Mouse (Mus musculus): Measurements from ENCODE around the gene Duox1. TPM values are rescaled to one million over a fixed set of nuclear protein-coding genes. Genes with fewer than 3 reads are reported as not detected.
A peak's percentile ranks its signal among the peaks of the same experiment; 100 is the strongest.
"Not testable (repeated sequence)": the region's sequence is repeated elsewhere in the genome, so short reads cannot be mapped to it uniquely, and the experiment has no call there.

Gene Duox1
- polyA plus RNA-seq, 1 experiment = 0.10 TPM

GRCm38 (mm10) chr2:122346164-122346563, 30.7 kb downstream of the Duox1 start:
- H3K4me3 ChIP-seq; H3K36me3 ChIP-seq (ENCODE audit: control insufficient read depth, insufficient read depth); H3K4me2 ChIP-seq (ENCODE audit: low read depth); H3K27me3 ChIP-seq (ENCODE audit: control insufficient read depth, insufficient read depth, insufficient read length); H3K79me2 ChIP-seq (ENCODE audit: control insufficient read depth, insufficient read depth); H3ac ChIP-seq (ENCODE audit: control insufficient read depth, insufficient read length): not testable (repeated sequence)
- TF ChIP-seq POLR2AphosphoS2 (IDR thresholded peaks at IDR 0.05; ENCODE audit: insufficient read length, low read depth) = peak; percentile 20

GRCm38 (mm10) chr2:122347257-122347656, 31.8 kb downstream of the Duox1 start:
- Histone ChIP-seq H3K36me3 (ENCODE audit: control insufficient read depth, insufficient read depth) (peaks cover 3% of the 10 kb centered on the region), H3ac (ENCODE audit: control insufficient read depth, insufficient read length) (no peak overlapping the region), H3K4me2 (ENCODE audit: low read depth) (no peak overlapping the region), H3K4me3 (no peak overlapping the region), H3K79me2 (ENCODE audit: control insufficient read depth, insufficient read depth) (no peaks in the 10 kb centered on the region), H3K27me3 (ENCODE audit: control insufficient read depth, insufficient read depth, insufficient read length) (no peaks in the 10 kb centered on the region)
- TF ChIP-seq MAX (IDR thresholded peaks at IDR 0.05; ENCODE audit: low read depth) (no peak), POLR2AphosphoS2 (IDR thresholded peaks at IDR 0.05; ENCODE audit: insufficient read length, low read depth) (peak; percentile 32), TCF3 (IDR thresholded peaks at IDR 0.05; ENCODE audit: insufficient read length, low read depth) (no peak), POLR2A (IDR thresholded peaks at IDR 0.05; ENCODE audit: insufficient read length, low read depth) (no peak), E2F4 (IDR thresholded peaks at IDR 0.05; ENCODE audit: insufficient read depth) (no peak), TCF12 (IDR thresholded peaks at IDR 0.05; ENCODE audit: insufficient read depth, poor library complexity, severe bottlenecking) (no peak)

- Histone ChIP-seq H3ac (ENCODE audit: control insufficient read depth, insufficient read length) (peak overlapping the region; percentile 79), H3K36me3 (ENCODE audit: control insufficient read depth, insufficient read depth) (peaks cover 3% of the 10 kb centered on the region)
Observed at GRCm38 (mm10) chr2:122348531-122349131, 33.2 kb downstream of the Duox1 start.

GRCm38 (mm10) chr2:122349136-122349785, 33.8 kb downstream of the Duox1 start:
- Histone ChIP-seq H3K36me3 (ENCODE audit: control insufficient read depth, insufficient read depth) (peaks cover 3% of the 10 kb centered on the region), H3K4me2 (ENCODE audit: low read depth) (peak overlapping the region; percentile 79), H3K79me2 (ENCODE audit: control insufficient read depth, insufficient read depth) (no peaks in the 10 kb centered on the region), H3K4me3 (peak overlapping the region; percentile 26), H3K27me3 (ENCODE audit: control insufficient read depth, insufficient read depth, insufficient read length) (no peaks in the 10 kb centered on the region), H3ac (ENCODE audit: control insufficient read depth, insufficient read length) (peak overlapping the region; percentile 79)
- TF ChIP-seq POLR2AphosphoS2 (IDR thresholded peaks at IDR 0.05; ENCODE audit: insufficient read length, low read depth) = peak; percentile 21
- no peak for TF ChIP-seq E2F4 (IDR thresholded peaks at IDR 0.05; ENCODE audit: insufficient read depth)

More at GRCm38 (mm10) chr2:122348531-122349131, 33.2 kb downstream of the Duox1 start:
- Histone ChIP-seq H3K79me2 (ENCODE audit: control insufficient read depth, insufficient read depth) (no peaks in the 10 kb centered on the region), H3K4me2 (ENCODE audit: low read depth) (peak overlapping the region; percentile 79), H3K27me3 (ENCODE audit: control insufficient read depth, insufficient read depth, insufficient read length) (no peaks in the 10 kb centered on the region), H3K4me3 (peak overlapping the region; percentile 26)
- TF ChIP-seq E2F4 (IDR thresholded peaks at IDR 0.05; ENCODE audit: insufficient read depth) (no peak), TCF12 (IDR thresholded peaks at IDR 0.05; ENCODE audit: insufficient read depth, poor library complexity, severe bottlenecking) (no peak), MYOD1 (IDR thresholded peaks at IDR 0.05; ENCODE audit: control insufficient read depth in 1 of 3, insufficient read length in 2 of 3, low read depth in 2 of 3) (peak in 1 of 3 experiments; percentile 24), CEBPB (IDR thresholded peaks at IDR 0.05; ENCODE audit: insufficient read depth, poor library complexity, severe bottlenecking) (no peak), POLR2AphosphoS2 (IDR thresholded peaks at IDR 0.05; ENCODE audit: insufficient read length, low read depth) (peak; percentile 89), MYOG (IDR thresholded peaks at IDR 0.05; ENCODE audit: control insufficient read depth in 1 of 3, insufficient read depth in 1 of 3, insufficient read length in 2 of 3, low read depth in 2 of 3) (peak in 1 of 3 experiments; percentile 10), POLR2A (IDR thresholded peaks at IDR 0.05; ENCODE audit: insufficient read length, low read depth) (no peak), TCF3 (IDR thresholded peaks at IDR 0.05; ENCODE audit: insufficient read length, low read depth) (no peak), SRF (IDR thresholded peaks at IDR 0.05; ENCODE audit: control insufficient read depth, insufficient read length, low read depth) (peak; percentile 30), USF1 (IDR thresholded peaks at IDR 0.05; ENCODE audit: low read depth) (no peak)

DNA sequence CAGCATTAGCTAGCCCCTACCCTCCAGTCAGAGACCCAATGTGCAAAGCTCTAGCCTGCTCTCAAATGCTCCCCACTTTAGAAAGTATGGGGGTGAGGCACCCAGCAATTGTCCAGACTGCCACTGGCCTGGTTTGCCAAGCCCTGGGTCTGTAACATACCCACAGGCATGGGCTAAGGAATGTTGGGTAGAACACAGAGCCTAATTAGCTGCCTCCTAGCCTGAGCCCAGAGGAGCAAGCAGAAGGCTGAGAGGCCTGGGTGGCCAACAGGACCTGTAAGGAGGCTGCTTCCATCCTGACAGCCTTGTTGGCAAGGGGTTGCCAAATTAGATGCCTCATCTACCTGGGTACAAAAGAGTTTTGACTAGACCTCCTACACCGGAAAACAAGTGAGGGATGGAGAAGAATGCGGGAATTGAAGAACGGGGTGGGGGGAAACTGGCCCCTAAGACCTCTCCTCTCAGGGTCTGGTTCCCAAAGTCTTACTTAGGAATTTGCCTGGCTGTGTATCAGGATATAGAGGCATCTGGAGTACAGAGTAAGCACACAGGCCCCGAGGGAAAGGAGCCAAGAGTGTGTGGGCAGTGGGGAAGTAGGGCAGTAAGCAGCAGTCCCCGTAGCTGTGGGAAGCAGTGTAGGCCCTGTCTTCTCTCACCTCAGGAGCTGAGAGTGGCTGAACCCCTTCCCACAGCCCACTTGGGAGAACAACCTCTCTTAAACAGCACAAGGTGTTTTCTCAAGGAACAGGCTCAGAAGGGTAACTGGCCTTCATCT, 35.9 kb downstream of the Duox1 start:
- no peak overlapping the region for H3K4me3 ChIP-seq
- no peak overlapping the region for H3K4me2 ChIP-seq (ENCODE audit: low read depth)
- H3K36me3 ChIP-seq (ENCODE audit: control insufficient read depth, insufficient read depth) = peaks cover 10% of the 10 kb centered on the region
- H3K27me3 ChIP-seq (ENCODE audit: control insufficient read depth, insufficient read depth, insufficient read length) = no peaks in the 10 kb centered on the region
- no peak for TF ChIP-seq MYOD1 (IDR thresholded peaks at IDR 0.05; ENCODE audit: control insufficient read depth in 1 of 3, insufficient read length in 2 of 3, low read depth in 2 of 3)
- no peak for TF ChIP-seq MAX (IDR thresholded peaks at IDR 0.05; ENCODE audit: low read depth)
- TF ChIP-seq TCF12 (IDR thresholded peaks at IDR 0.05; ENCODE audit: insufficient read depth, poor library complexity, severe bottlenecking) = no peak
- TF ChIP-seq E2F4 (IDR thresholded peaks at IDR 0.05; ENCODE audit: insufficient read depth) = no peak
- TF ChIP-seq USF1 (IDR thresholded peaks at IDR 0.05; ENCODE audit: low read depth) = no peak
- no peak for TF ChIP-seq CEBPB (IDR thresholded peaks at IDR 0.05; ENCODE audit: insufficient read depth, poor library complexity, severe bottlenecking)
- TF ChIP-seq SRF (IDR thresholded peaks at IDR 0.05; ENCODE audit: control insufficient read depth, insufficient read length, low read depth) = no peak
- no peak for TF ChIP-seq TCF3 (IDR thresholded peaks at IDR 0.05; ENCODE audit: insufficient read length, low read depth)
- TF ChIP-seq POLR2A (IDR thresholded peaks at IDR 0.05; ENCODE audit: insufficient read length, low read depth) = no peak
- TF ChIP-seq POLR2AphosphoS2 (IDR thresholded peaks at IDR 0.05; ENCODE audit: insufficient read length, low read depth) = no peak
- TF ChIP-seq REST (IDR thresholded peaks at IDR 0.05; ENCODE audit: insufficient read depth, insufficient read length) = no peak
- TF ChIP-seq MYOG (IDR thresholded peaks at IDR 0.05; ENCODE audit: control insufficient read depth in 1 of 3, insufficient read depth in 1 of 3, insufficient read length in 2 of 3, low read depth in 2 of 3) = no peak
- no peak overlapping the region for H3ac ChIP-seq (ENCODE audit: control insufficient read depth, insufficient read length)
- H3K79me2 ChIP-seq (ENCODE audit: control insufficient read depth, insufficient read depth) = no peaks in the 10 kb centered on the region

Data from myocyte (in vitro differentiated cells).